Mouse (Mus musculus) small intestine, adult 2 months (tissue): ENCODE data around the gene Rad23b.

Experiments used
- CTCF ChIP-seq: fragments of 200-500 bp; IDR thresholded peaks from 2 replicates; pipeline ENCODE4 v1.5.1; 2012; ENCODE audit warnings: low read depth, mild to moderate bottlenecking, control low read depth, inconsistent platforms, low read length, moderate library complexity, mixed read lengths; ENCODE audit not compliant: insufficient replicate concordance, insufficient read length; ENCODE audit errors: extremely low read depth
- POLR2A ChIP-seq: fragments of 200-500 bp; IDR thresholded peaks from 2 replicates; pipeline ENCODE4 v1.6.1; 2012; ENCODE audit warnings: low read depth, mild to moderate bottlenecking, control low read depth, inconsistent platforms, low read length, moderate library complexity

- TF ChIP-seq CTCF (no peak), POLR2A (no peak)
These were observed 32.5 kb downstream of the Rad23b start for GRCm38 (mm10) chr4:55382350-55382749.
